Mouse (Mus musculus) hindbrain, embryonic 11.5 days (tissue): ENCODE data around the gene Ifna7. TPM values are rescaled to one million over a fixed set of nuclear protein-coding genes. Genes with fewer than 3 reads are reported as not detected.

Source experiments
- ATAC-seq: fragments of 200-750 bp; cut with Nextera tagmentation; 2 replicates; pipeline ENCODE4 v1.8.0; 2017; ENCODE audit warnings: mild to moderate bottlenecking, moderate TSS enrichment, moderate library complexity; ENCODE audit not compliant: low FRiP score
- DNase-seq: peaks from one replicate; pipeline ENCODE4 v3.0.0-alpha.2; 2015; ENCODE audit warnings: low spot score
- H3K27ac ChIP-seq: fragments of 300-500 bp; sonication (generic); 2 replicates; pipeline ENCODE4 v1.5.1; 2014; ENCODE audit warnings: mild to moderate bottlenecking, low read depth, low read length
- H3K27me3 ChIP-seq: fragments of 300-500 bp; sonication (generic); 2 replicates; pipeline ENCODE4 v1.6.1; 2014; ENCODE audit warnings: mild to moderate bottlenecking, low read length, moderate library complexity, mixed read lengths; ENCODE audit not compliant: control insufficient read depth, insufficient read depth
- H3K36me3 ChIP-seq: fragments of 300-500 bp; sonication (generic); 2 replicates; pipeline ENCODE4 v1.6.1; 2014; ENCODE audit warnings: mild to moderate bottlenecking, low read length, moderate library complexity, mixed read lengths; ENCODE audit not compliant: control insufficient read depth, insufficient read depth
- H3K4me1 ChIP-seq: fragments of 300-500 bp; sonication (generic); replicated peaks from 2 replicates; pipeline ENCODE4 v1.6.1; 2014; ENCODE audit warnings: low read length, mixed read lengths; ENCODE audit not compliant: control insufficient read depth, insufficient read depth
- H3K4me2 ChIP-seq: fragments of 300-500 bp; sonication (generic); replicated peaks from 2 replicates; pipeline ENCODE4 v1.6.1; 2014; ENCODE audit warnings: mild to moderate bottlenecking, low read depth, low read length
- H3K4me3 ChIP-seq: fragments of 300-500 bp; sonication (generic); 2 replicates; pipeline ENCODE4 v1.5.1; 2014; ENCODE audit warnings: low read depth, low read length
- H3K9ac ChIP-seq: fragments of 300-500 bp; sonication (generic); 2 replicates; pipeline ENCODE4 v1.6.1; 2014; ENCODE audit warnings: low read depth, low read length
- H3K9me3 ChIP-seq: fragments of 300-500 bp; sonication (generic); 2 replicates; pipeline ENCODE4 v1.6.1; 2016; ENCODE audit warnings: low read length; ENCODE audit not compliant: control insufficient read depth
- WGBS: fragments of 180-500 bp; shearing (Covaris S2); extraction: QIAGEN DNeasy Blood & Tissue Kit; methylation state at CpG from one replicate; pipeline ENCODE4 v1.1.7; 2014; 5-methylcytosine and 5-hydroxymethylcytosine counted together
- polyA plus RNA-seq: library from polyadenylated mRNA; unstranded; fragments of >200 nt; fragmentation: Nextera tagmentation; extraction: Ambion mirVana; gene quantifications from 2 replicates; pipeline ENCODE4 v1.2.1, GENCODE M21; 2014

The Ifna7 gene
- polyA plus RNA-seq, 1 experiment from 2014 or later, result not detected

DNA sequence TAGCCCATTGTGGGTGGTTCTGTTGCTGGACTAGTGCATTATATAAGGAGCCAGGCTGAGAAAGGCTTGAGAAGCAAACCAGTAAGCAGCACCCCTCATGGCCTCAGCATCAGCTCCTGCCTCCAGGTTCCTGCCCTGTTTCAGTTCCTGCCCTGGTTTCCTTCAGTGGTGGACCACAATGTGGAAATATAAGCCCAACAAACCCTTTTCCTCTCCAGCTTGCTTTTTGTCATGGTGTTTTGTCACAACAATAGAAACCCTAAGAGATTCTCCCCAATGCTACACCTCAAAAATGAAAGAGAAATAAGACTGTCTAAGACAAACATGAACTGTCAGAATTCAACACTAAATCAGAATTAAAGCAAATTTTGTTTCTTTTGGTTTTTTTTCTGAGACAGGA, 43.2 kb downstream of the Ifna7 start:
- H3K4me1 ChIP-seq, result no peaks in the 10 kb centered on the region
- no peak overlapping the region for H3K27ac ChIP-seq
- ATAC-seq (no peak), DNase-seq (no peak)
- no peak overlapping the region for H3K4me3 ChIP-seq
- H3K9ac ChIP-seq, result no peak overlapping the region
- H3K27me3 ChIP-seq, result no peaks in the 10 kb centered on the region
- H3K36me3 ChIP-seq, result no peaks in the 10 kb centered on the region
- H3K9me3 ChIP-seq, result no peaks in the 10 kb centered on the region
- no peak overlapping the region for H3K4me2 ChIP-seq

GRCm38 (mm10) chr4:88863309-88863708, 47.3 kb downstream of the Ifna7 start:
- Histone ChIP-seq H3K36me3 (no peaks in the 10 kb centered on the region), H3K4me1 (no peaks in the 10 kb centered on the region), H3K27ac (no peak overlapping the region), H3K4me3 (no peak overlapping the region), H3K4me2 (no peak overlapping the region), H3K27me3 (no peaks in the 10 kb centered on the region; the same call in 1 of the 2 replicates), H3K9me3 (no peaks in the 10 kb centered on the region), H3K9ac (no peak overlapping the region)
- no peak for DNase-seq
- no peak for ATAC-seq
- 5% methylated on average over 7 of the region's 7 CpGs for WGBS

DNA sequence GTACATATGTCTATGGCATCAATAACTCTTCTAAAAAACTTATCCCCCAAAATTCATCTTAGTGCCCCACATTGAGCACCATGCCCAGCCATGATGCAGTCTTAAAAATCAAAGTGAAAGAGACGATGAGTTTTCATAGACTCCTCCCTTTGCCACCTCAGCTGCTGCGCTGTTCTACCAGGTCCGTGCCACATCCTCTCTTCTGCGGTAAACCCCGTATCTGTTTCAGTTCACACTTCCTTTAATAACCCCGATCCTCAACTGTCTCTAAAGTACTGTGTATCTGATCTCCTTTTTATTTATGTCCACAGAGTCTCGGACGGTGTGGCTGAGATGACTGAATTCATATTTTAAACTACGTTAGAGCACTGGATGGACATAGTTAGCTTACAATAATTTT, 48.6 kb downstream of the Ifna7 start:
- ATAC-seq (no peak), DNase-seq (no peak)
- H3K4me1 ChIP-seq, result no peaks in the 10 kb centered on the region
- H3K4me3 ChIP-seq, result no peak overlapping the region
- H3K4me2 ChIP-seq, result no peak overlapping the region
- WGBS, result 76% methylated on average over 9 of the region's 9 CpGs
- no peaks in the 10 kb centered on the region; the same call in 1 of the 2 replicates for H3K27me3 ChIP-seq
- no peak overlapping the region for H3K27ac ChIP-seq
- H3K36me3 ChIP-seq, result no peaks in the 10 kb centered on the region
- no peak overlapping the region for H3K9ac ChIP-seq
- H3K9me3 ChIP-seq, result no peaks in the 10 kb centered on the region

- DNase-seq (no peak), ATAC-seq (no peak)
- Histone ChIP-seq H3K36me3 (no peaks in the 10 kb centered on the region), H3K4me3 (no peak overlapping the region), H3K4me2 (no peak overlapping the region), H3K9me3 (no peaks in the 10 kb centered on the region), H3K27me3 (no peaks in the 10 kb centered on the region; the same call in 1 of the 2 replicates), H3K4me1 (no peaks in the 10 kb centered on the region), H3K9ac (no peak overlapping the region), H3K27ac (no peak overlapping the region)
- WGBS, result 49% methylated on average over 6 of the region's 6 CpGs
Measured at GRCm38 (mm10) chr4:88865011-88865569, 49.1 kb downstream of the Ifna7 start.

Other genes with a start within 250 kb of the Ifna7 start
- not detected in 2 replicates for gene Ifna14, start 244.4 kb upstream of the Ifna7 start, polyA plus RNA-seq
- not detected in 2 replicates for gene Ifna9, start 223.8 kb upstream of the Ifna7 start, polyA plus RNA-seq
- gene Ifna12, start 212.9 kb upstream of the Ifna7 start, polyA plus RNA-seq, result not detected in 2 replicates
- gene C87499, start 181.8 kb upstream of the Ifna7 start, polyA plus RNA-seq, result not detected in 2 replicates
- not detected in 2 replicates for gene Ifna13, start 171.8 kb upstream of the Ifna7 start, polyA plus RNA-seq
- not detected in 2 replicates for gene Ifna16, start 139.3 kb upstream of the Ifna7 start, polyA plus RNA-seq
- gene Ifna2, start 132.3 kb upstream of the Ifna7 start, polyA plus RNA-seq, result not detected in 2 replicates
- not detected in 2 replicates for gene Ifnab, start 124.9 kb upstream of the Ifna7 start, polyA plus RNA-seq
- gene Gm26566, start 94.4 kb upstream of the Ifna7 start, polyA plus RNA-seq, result 0.77 and 1.2 TPM in 2 replicates
- 136 and 150 TPM in 2 replicates for gene Klhl9, start 93.8 kb upstream of the Ifna7 start, polyA plus RNA-seq
- gene Gm13271, start 61.4 kb upstream of the Ifna7 start, polyA plus RNA-seq, result not detected in 2 replicates
- 0.20 and 0.32 TPM in 2 replicates for gene Gm13283, start 56.1 kb upstream of the Ifna7 start, polyA plus RNA-seq
- not detected in 2 replicates for gene Gm13290, start 42.4 kb upstream of the Ifna7 start, polyA plus RNA-seq
- gene Gm13289, start 39.3 kb upstream of the Ifna7 start, polyA plus RNA-seq, result not detected in 2 replicates
- not detected in 2 replicates for gene Gm13272, start 36.4 kb upstream of the Ifna7 start, polyA plus RNA-seq
- gene Ifnz, start 34.1 kb upstream of the Ifna7 start, polyA plus RNA-seq, result not detected in 2 replicates
- gene Gm13276, start 30.5 kb upstream of the Ifna7 start, polyA plus RNA-seq, result not detected in 2 replicates
- gene Gm13277, start 27.6 kb upstream of the Ifna7 start, polyA plus RNA-seq, result not detected in 2 replicates
- not detected in 2 replicates for gene Gm13278, start 24.7 kb upstream of the Ifna7 start, polyA plus RNA-seq
- not detected in 2 replicates for gene Gm13275, start 21.7 kb upstream of the Ifna7 start, polyA plus RNA-seq
- gene Gm13279, start 18.8 kb upstream of the Ifna7 start, polyA plus RNA-seq, result not detected in 2 replicates
- 0.40 and 0.82 TPM in 2 replicates for gene Gm13285, start 16.6 kb upstream of the Ifna7 start, polyA plus RNA-seq
- not detected in 2 replicates for gene Gm13287, start 13.0 kb upstream of the Ifna7 start, polyA plus RNA-seq
- gene Gm13288, start 10.7 kb upstream of the Ifna7 start, polyA plus RNA-seq, result not detected in 2 replicates
- gene Ifna11, start 3.7 kb downstream of the Ifna7 start, polyA plus RNA-seq, result not detected in 2 replicates
- not detected in 2 replicates for gene Ifna6, start 11.2 kb downstream of the Ifna7 start, polyA plus RNA-seq
- not detected in 2 replicates for gene Ifna5, start 19.3 kb downstream of the Ifna7 start, polyA plus RNA-seq
- not detected in 2 replicates for gene Ifna4, start 25.6 kb downstream of the Ifna7 start, polyA plus RNA-seq
- gene Ifna1, start 33.9 kb downstream of the Ifna7 start, polyA plus RNA-seq, result not detected in 2 replicates
- not detected in 2 replicates for gene Ifne, start 64.0 kb downstream of the Ifna7 start, polyA plus RNA-seq